Mouse (Mus musculus) liver (tissue): ENCODE data around the gene Nme4.
A peak's percentile ranks its signal among the peaks of the same experiment; 100 is the strongest.

ENCODE experiments used
- DNase-seq: peaks from one replicate; pipeline ENCODE4 v3.0.0-alpha.2; 2020; ENCODE audit warnings: mixed read lengths

Gene Nme4

DNA sequence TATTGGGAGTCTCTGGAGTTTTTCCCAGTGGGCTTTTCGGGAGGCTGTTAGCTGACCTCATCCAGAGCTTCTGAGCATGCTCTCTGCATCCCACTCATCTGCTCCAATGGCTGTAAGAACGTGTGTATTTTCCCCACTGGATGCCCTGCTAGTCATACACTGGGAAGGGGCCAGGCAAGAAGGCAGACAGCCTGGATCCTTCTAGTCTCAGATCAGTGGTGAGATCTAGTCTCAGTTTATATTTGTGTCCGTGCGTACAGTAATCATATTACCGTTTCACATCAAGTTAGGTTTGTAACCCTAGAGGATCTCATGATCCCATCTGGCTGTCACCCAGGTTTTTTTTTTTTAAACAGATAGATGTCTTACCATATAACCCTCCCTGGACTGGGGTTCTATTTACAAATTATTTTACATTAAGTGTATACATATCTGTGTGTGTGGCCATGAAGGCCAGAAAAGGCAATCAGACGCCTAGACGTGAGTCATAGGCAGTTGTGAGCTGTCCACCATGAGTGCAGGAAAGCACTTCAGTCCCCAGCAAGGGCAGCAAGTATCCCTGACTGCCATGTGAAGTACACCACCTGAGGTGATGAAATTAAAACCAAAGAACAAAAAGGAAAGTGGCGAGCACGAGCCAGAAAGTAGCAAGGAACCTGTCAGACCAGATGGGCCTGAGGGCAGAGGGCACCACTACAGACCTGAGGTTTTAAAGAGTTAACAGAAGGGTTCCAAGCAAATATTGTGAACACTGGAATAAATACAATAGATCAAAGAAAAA lies 37.4 kb downstream of the Nme4 start:
- DNase-seq: no peak

DNA sequence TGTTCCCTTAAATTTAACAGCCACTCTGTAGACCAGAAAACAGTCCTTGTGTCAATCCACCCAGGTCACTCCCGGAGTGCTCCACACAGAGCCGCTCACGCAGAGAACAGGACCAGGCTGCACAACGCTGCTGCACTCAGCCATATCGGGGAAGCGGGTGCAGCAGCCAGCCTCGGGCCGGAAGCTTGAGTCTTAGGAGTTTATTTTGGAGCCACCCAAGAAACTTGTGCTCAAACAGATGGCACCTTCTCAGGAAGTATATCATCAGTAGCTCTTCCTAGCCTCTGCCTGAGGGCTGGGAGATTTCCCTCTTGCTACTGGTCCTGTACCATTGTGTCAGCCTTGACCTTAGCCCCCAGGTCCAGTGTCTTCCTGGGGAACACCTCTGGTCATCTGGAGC lies 38.1 kb downstream of the Nme4 start:
- DNase-seq: no peak

DNA sequence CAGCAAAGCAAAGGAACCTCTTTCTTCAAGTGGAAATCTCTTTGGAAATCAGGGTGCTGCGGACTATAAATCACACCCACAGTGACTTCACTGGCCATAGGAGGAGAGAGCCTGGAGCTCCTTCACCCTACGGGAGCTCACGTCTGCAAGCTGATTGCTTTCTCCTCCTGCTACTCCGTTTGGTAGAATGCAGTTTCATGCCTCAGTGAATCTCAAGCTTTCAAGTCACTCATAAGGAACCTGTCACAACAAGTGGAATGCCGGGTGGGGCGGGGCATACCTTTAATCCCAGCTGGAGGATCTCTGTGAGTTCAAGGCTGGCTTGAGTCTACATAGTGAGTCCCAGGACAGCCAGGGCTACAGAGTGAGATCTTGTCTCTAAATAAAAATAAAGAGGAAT lies 40.2 kb downstream of the Nme4 start:
- DNase-seq: no peak

DNA sequence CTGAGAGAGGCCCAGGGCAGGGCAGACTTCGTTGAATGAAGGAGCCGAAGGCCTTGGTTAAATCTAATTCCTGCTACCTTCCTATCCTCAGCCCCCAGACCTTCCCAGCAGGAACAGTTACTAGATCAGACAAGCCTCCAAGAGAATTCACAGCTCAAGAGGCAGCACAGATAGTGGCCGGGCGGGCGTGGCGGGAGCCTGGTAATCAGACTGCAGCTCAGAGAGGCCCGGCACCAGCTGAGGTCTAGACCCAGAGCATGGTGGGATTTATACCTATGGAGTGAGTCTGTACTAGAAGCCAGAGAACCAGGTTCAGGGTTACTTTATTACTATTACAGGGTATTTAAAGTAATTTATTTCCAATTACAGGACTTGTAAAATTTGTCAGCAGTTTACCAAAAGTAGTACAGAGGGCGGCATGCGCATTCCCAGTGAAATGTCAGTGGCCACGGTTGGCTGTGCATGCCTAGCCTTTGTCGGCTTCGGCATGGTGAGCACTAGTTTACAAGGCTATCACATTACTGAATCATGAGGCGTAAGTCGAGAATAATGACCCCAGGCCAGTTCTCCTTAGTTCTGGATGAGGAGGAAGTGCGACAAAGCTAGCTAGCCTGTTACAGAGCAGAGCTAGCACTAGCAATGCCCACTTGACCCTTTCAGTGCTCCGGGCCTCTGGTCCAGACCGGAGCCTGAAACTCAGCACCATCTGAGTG lies 41.1 kb downstream of the Nme4 start:
- peak; percentile 50 for DNase-seq

DNA sequence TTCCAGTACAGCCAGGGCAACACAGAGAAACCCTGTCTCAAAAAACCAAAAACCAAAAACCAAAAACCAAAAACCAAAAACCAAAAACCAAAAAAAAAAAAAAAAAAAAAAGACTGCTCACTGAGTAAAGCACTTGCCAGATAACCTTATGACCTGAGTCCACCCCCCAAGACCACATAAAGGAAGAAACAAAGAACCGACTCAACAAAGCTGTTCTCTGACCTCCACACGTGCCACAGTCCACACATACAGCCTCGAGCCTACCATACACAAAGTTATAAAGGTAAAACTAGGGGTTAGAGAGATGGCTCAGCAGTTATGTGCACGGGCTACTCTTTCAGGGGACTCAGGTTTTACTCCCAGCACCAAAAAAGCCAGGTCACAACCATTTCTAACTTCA lies 42.7 kb downstream of the Nme4 start:
- DNase-seq: no peak

DNA sequence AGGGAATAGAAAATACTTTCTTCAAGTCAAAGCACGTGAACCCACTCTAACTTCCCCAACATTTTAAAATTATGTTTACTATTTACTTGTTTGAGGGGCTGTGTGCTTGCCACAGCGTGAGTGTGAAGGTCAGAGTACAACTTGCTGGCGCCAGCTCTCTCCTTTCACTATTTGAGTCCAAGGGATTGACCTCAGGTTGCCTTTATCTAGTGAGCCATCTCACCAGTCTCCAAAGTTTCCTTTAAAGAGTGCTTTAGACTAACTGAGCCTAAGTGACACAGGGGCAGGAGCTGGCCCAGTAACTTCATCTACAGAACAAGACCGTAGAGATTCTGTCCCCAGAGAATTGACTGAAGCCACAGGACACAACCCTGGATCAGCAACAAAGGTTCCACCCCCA lies 43.3 kb downstream of the Nme4 start:
- no peak for DNase-seq

DNA sequence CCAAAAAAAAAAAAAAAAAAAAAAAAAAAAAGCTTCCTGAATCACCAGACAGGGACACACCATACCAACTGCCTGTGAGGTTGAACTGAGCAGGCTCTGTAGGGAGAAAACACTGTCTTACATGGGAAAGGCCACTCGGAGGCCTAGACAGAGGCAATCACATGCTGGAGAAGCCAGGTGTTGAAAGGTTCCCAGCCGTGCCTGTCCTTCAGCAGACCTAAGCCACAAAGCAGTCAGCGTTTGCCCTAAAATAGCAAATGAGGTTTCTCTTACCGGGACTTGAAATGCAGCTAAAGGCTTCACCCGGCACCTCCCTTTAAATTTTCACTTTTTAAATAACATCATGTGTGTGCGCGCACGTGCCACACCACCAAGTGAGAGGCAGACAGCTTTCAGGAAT lies 47.3 kb downstream of the Nme4 start:
- no peak for DNase-seq

DNA sequence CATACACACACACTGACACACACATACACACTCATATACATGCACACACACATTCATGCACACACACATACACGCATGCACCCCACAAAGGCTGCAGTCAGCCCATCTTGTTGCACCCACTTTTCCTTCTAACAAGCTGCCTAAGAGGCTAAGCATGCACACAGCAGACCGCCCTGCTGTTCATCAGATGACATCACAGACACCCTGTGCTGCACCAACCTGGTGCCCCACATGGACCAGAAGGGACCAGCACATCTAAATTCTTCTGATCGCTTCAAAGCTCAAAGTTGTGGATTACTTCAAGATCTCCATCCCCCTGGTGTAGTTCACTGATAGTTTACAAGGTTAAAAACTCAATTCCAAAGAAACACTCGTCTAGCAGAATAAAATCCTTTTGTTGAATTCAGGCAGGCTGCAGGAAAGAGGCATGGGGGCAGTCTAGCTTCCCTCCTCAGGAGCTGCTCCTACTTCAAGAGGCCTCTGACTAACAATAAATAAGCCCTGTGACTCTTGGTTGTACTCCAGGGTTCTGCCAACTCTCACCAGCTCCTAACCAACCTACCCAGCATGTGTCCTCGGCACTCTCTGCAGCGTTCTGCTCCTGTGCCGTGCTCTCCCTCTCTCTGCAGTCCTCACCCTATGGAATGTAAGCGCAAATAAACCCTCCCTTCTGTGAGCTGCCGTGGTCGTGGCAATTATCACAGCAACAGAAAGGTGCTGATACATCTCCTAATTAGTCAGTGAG lies 49.0 kb downstream of the Nme4 start:
- no peak for DNase-seq

DNA sequence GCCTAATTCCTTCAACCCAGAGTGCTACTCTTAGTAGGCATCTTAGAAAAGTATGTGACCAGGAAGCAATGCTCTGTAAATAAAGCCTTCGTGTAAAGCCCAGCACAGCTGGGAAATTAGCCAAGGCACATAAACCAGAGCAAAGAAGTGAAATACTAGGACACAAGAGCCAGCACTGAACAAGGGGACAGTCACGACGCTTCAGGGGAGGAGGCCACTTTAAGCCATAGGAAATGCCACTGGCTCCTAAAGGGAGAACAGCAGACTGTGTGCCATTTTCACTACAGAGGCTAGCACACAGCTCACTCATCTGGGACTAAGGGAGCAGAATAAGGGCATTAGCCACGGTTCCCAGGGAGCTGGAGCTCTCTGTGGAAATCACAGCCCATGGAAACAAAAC lies 50.1 kb downstream of the Nme4 start:
- no peak for DNase-seq

DNA sequence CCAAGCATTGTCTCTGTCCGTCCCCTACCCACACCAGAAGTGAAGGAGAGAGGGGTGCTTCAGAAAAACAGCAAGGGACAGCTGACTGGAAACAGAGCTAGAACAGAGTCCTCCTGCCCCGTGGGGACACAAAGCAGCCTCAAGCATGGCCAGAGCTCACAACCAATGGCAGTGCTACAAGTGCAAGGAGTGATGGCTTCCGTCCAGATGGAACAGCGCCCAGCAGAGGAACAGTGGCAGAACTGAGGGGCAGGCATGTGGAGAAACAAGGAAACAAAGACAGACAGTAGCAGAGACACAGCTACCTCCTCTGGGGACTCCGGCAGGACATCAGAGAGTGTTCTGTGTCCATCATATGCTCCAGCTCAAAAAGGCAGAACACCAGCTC lies 52.2 kb downstream of the Nme4 start:
- no peak for DNase-seq

DNA sequence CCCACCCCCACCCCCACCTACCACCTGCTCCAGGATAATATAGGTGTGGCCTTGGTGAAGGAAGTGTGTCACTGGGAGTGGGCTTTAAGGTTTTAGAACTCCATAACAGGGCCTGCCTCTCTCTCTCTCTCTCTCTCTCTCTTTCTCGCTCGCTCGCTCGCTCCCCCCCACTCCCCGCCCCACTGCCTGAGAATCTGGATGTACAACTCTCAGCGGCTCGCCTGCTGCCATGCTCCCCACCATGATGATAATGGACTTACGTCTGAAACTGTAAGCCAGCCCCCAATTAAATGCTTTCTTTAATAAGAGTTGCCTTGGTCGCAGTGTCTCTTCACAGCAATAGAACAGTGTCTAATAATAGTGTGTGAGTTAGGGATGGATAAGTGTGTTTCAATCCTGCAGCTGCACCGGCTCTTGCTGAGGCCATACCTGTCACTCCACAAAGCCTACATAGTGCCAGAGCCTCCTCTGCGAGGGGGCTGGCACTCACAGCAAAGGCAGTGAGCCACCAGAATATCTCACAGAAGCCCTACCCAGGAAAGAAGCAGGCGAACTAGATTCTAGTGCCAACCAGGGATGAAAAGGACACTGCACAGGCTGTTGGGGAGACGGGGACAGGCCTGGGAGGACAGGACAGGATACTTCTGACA lies 52.7 kb downstream of the Nme4 start:
- DNase-seq: no peak
